Mouse (Mus musculus) c-Kit-positive CD71-negative TER-119-negative erythroid progenitor cells, embryonic 14.5 days (primary cell): ENCODE measurements around the gene Ppp1r12b.

Experiments used
- DNase-seq: peaks from one replicate; pipeline ENCODE4 v3.0.0-alpha.2; 2013; ENCODE audit warnings: low read depth

The Ppp1r12b gene

GRCm38 (mm10) chr1:134759133-134759532 is 196.6 kb downstream of the Ppp1r12b start:
- no peak for DNase-seq

GRCm38 (mm10) chr1:134757230-134757629 is 198.5 kb downstream of the Ppp1r12b start:
- DNase-seq, result no peak

GRCm38 (mm10) chr1:134756190-134756873 is 199.4 kb downstream of the Ppp1r12b start:
- DNase-seq, result no peak

- DNase-seq, result no peak
These were observed 200.1 kb downstream of the Ppp1r12b start for GRCm38 (mm10) chr1:134755548-134756189.

- DNase-seq, result no peak
These were observed 200.9 kb downstream of the Ppp1r12b start for GRCm38 (mm10) chr1:134754818-134755217.

- DNase-seq, result no peak
These were observed 201.8 kb downstream of the Ppp1r12b start for GRCm38 (mm10) chr1:134753751-134754630.

GRCm38 (mm10) chr1:134752447-134752846 is 203.3 kb downstream of the Ppp1r12b start:
- DNase-seq, result no peak

GRCm38 (mm10) chr1:134749889-134750288 is 205.9 kb downstream of the Ppp1r12b start:
- no peak for DNase-seq

GRCm38 (mm10) chr1:134747236-134748174 is 208.2 kb downstream of the Ppp1r12b start:
- peak; percentile 74 for DNase-seq

GRCm38 (mm10) chr1:134745648-134746047 is 210.1 kb downstream of the Ppp1r12b start:
- no peak for DNase-seq

GRCm38 (mm10) chr1:134741946-134742661 is 213.6 kb downstream of the Ppp1r12b start:
- no peak for DNase-seq

GRCm38 (mm10) chr1:134741433-134741832 is 214.3 kb downstream of the Ppp1r12b start:
- DNase-seq, result no peak

- no peak for DNase-seq
These were observed 218.3 kb downstream of the Ppp1r12b start for GRCm38 (mm10) chr1:134737463-134737862.

- no peak for DNase-seq
These were observed 222.1 kb downstream of the Ppp1r12b start for GRCm38 (mm10) chr1:134733659-134734058.

GRCm38 (mm10) chr1:134727256-134727655 is 228.5 kb downstream of the Ppp1r12b start:
- DNase-seq, result no peak

GRCm38 (mm10) chr1:134726480-134726879 is 229.3 kb downstream of the Ppp1r12b start:
- no peak for DNase-seq

- no peak for DNase-seq
These were observed 230.5 kb downstream of the Ppp1r12b start for GRCm38 (mm10) chr1:134725276-134725675.

GRCm38 (mm10) chr1:134722891-134723290 is 232.9 kb downstream of the Ppp1r12b start:
- DNase-seq, result no peak

GRCm38 (mm10) chr1:134721486-134721885 is 234.3 kb downstream of the Ppp1r12b start:
- DNase-seq, result no peak

GRCm38 (mm10) chr1:134719718-134720304 is 235.9 kb downstream of the Ppp1r12b start:
- peak; percentile 28 for DNase-seq
